In the genomic region with DNA sequence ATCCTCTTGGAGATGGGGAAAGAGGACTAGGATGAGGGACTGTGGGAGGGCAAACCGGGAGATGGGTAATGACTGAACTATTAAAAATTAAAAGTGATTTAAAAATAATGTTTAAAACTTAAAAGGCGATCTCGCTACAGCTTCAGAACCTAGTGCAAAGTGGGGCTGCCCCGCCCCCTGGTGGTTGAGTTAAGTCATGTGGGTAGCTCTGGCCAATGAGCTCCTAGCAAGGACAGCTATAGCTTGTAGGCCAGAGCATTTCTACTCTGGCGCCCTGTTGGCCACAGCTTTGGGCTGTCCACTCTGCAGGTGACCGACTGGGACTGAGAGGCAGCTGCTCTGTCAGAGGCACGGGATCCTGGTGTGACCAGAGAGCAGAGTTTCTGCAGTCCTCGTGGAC, we compare ENCODE assay signal across 8 mouse cellular contexts. TPM values are rescaled to one million over a fixed set of nuclear protein-coding genes. Genes with fewer than 3 reads are reported as not detected.
DNase-seq lines count a peak whose midpoint lies in the region; ATAC-seq lines count a peak whose summit lies in the region.

No protein-coding gene starts in this region.

- no peaks in the 10 kb centered on the region for H3K27me3 ChIP-seq in lung, embryonic 15.5 days

- H3K9me3 ChIP-seq in lung, embryonic 15.5 days = no peaks in the 10 kb centered on the region

- H3K4me1 ChIP-seq in lung, embryonic 15.5 days = 0 out of 2 replicates have a peak, but pooled peaks cover 2% of the 10 kb centered on the region

- no peak overlapping the region for H3K27ac ChIP-seq in lung, embryonic 15.5 days

- WGBS in lung, embryonic 15.5 days = 6% methylated on average over 8 of the region's 8 CpGs

- no peak overlapping the region for H3K4me3 ChIP-seq in lung, embryonic 15.5 days

- ATAC-seq in hematopoietic stem cell, adult 5-6 weeks (replicated peaks in 1 of 2; ENCODE audit: insufficient read depth in 1 of 2, low FRiP score in 2 of 2, low TSS enrichment in 1 of 2, low read depth in 1 of 2, poor library complexity in 2 of 2, severe bottlenecking in 2 of 2) = peak; percentile 89 to 92
- ATAC-seq in lung, embryonic 15.5 days (ENCODE audit: borderline replicate concordance, extremely low read depth, low FRiP score, low TSS enrichment) = peak; percentile 79

- H3K9ac ChIP-seq in lung, embryonic 15.5 days = no peak overlapping the region

- no peaks in the 10 kb centered on the region for H3K36me3 ChIP-seq in lung, embryonic 15.5 days

- no peak overlapping the region for H3K4me2 ChIP-seq in lung, embryonic 15.5 days

- peak; percentile 91 for DNase-seq in MN1 (ENCODE audit: low spot score)
- peak; percentile 82 for DNase-seq in cerebellum, adult 8-10 months
- peak; percentile 73 for DNase-seq in forelimb bud, embryonic 11.5 days (ENCODE audit: low read depth, low spot score)
- peak; percentile 44 for DNase-seq in layer of hippocampus, adult 9-10 months (ENCODE audit: low spot score)
- peak; percentile 64 for DNase-seq in ovary, postnatal 10 days (ENCODE audit: low spot score)
- peak; percentile 79 for DNase-seq in thymus, postnatal 0 days (ENCODE audit: low spot score)

RNA-seq across cellular contexts. Expression of a gene that starts 9.8 kb away (rescaled TPM):
- 4.4 and 7.5 TPM in 2 replicates for total RNA-seq in hematopoietic stem cell, adult 5-6 weeks (2017)
- 3.0 and 3.3 TPM in 2 replicates for polyA plus RNA-seq in lung, embryonic 15.5 days (2015; fragmentation: Nextera tagmentation; extraction: Ambion mirVana)
- 0.91 and 1.2 TPM in 2 replicates for polyA plus RNA-seq in thymus, postnatal 0 days (2015; fragmentation: Nextera tagmentation; extraction: Ambion mirVana)

RNA-seq across cellular contexts. Expression of a gene that starts 53.9 kb away (rescaled TPM):
- 11.1 and 20.8 TPM in 2 replicates for total RNA-seq in hematopoietic stem cell, adult 5-6 weeks (2017)
- polyA plus RNA-seq in lung, embryonic 15.5 days (2015; fragmentation: Nextera tagmentation; extraction: Ambion mirVana) = 21.8 and 24.9 TPM in 2 replicates
- 16.1 and 16.6 TPM in 2 replicates for polyA plus RNA-seq in thymus, postnatal 0 days (2015; fragmentation: Nextera tagmentation; extraction: Ambion mirVana)
